Mouse (Mus musculus) stomach, postnatal 0 days (tissue): Measurements from ENCODE around the gene Disc1.

Source experiments
- CTCF ChIP-seq: IDR thresholded peaks from 2 replicates; pipeline ENCODE4 v1.5.1; 2016; ENCODE audit warnings: antibody characterized with exemption, low read depth, mild to moderate bottlenecking, moderate library complexity
- EP300 ChIP-seq: optimal IDR thresholded peaks from 2 replicates; pipeline ENCODE3; 2016; ENCODE audit warnings: antibody characterized with exemption

GRCm38 (mm10) chr8:125157641-125158005, 103.6 kb downstream of the Disc1 start:
- no peak for TF ChIP-seq CTCF
- no peak for TF ChIP-seq EP300
